Mouse (Mus musculus) liver, postnatal 0 days (tissue): ENCODE measurements around the gene Tet1. TPM values are rescaled to one million over a fixed set of nuclear protein-coding genes. Genes with fewer than 3 reads are reported as not detected.

Source experiments
- ATAC-seq: fragments of 200-750 bp; cut with Nextera tagmentation; 2 replicates; pipeline ENCODE4 v1.8.0; 2017; ENCODE audit warnings: mild to moderate bottlenecking, moderate library complexity
- DNase-seq: peaks from one replicate; pipeline ENCODE4 v3.0.0-alpha.2; 2016
- H3K27ac ChIP-seq: fragments of 300-500 bp; sonication (generic); 2 replicates; pipeline ENCODE4 v1.5.1; 2014; ENCODE audit warnings: antibody characterized with exemption, moderate library complexity, mild to moderate bottlenecking, low read depth
- H3K27me3 ChIP-seq: fragments of 300-500 bp; sonication (generic); 2 replicates; pipeline ENCODE4 v1.6.1; 2014; ENCODE audit warnings: low read length, control low read depth, mixed read lengths; ENCODE audit not compliant: insufficient read depth
- H3K36me3 ChIP-seq: fragments of 300-500 bp; sonication (generic); replicated peaks from 2 replicates; pipeline ENCODE4 v1.6.1; 2014; ENCODE audit warnings: mild to moderate bottlenecking, control low read depth, low read length, moderate library complexity, mixed read lengths; ENCODE audit not compliant: insufficient read depth
- H3K4me1 ChIP-seq: fragments of 300-500 bp; sonication (generic); 2 replicates; pipeline ENCODE4 v1.6.1; 2014; ENCODE audit warnings: antibody characterized with exemption, mild to moderate bottlenecking, control low read depth; ENCODE audit not compliant: insufficient read depth
- H3K4me2 ChIP-seq: fragments of 300-500 bp; sonication (generic); 2 replicates; pipeline ENCODE4 v1.6.1; 2014; ENCODE audit warnings: low read depth, mild to moderate bottlenecking, low read length, moderate library complexity, mixed read lengths
- H3K4me3 ChIP-seq: fragments of 300-500 bp; sonication (generic); 2 replicates; pipeline ENCODE4 v1.5.1; 2014; ENCODE audit warnings: low read depth, low read length
- H3K9ac ChIP-seq: fragments of 300-500 bp; sonication (generic); replicated peaks from 2 replicates; pipeline ENCODE4 v1.6.1; 2014; ENCODE audit warnings: mild to moderate bottlenecking, moderate library complexity
- H3K9me3 ChIP-seq: fragments of 300-500 bp; sonication (generic); 2 replicates; pipeline ENCODE4 v1.6.1; 2016; ENCODE audit warnings: mild to moderate bottlenecking, control low read depth, low read length, mixed read lengths
- CTCF ChIP-seq: sonication (generic); IDR thresholded peaks from 2 replicates; pipeline ENCODE4 v1.5.1; 2016; ENCODE audit warnings: antibody characterized with exemption, low read depth
- EP300 ChIP-seq: IDR thresholded peaks from 2 replicates; pipeline ENCODE4 v1.6.1; 2016; ENCODE audit warnings: antibody characterized with exemption, low read depth, mild to moderate bottlenecking
- WGBS: fragments of 180-500 bp; shearing (Covaris S2); extraction: QIAGEN DNeasy Blood & Tissue Kit; methylation state at CpG from one replicate; pipeline ENCODE4 v1.1.7; 2014; ENCODE audit not compliant: insufficient replicate concordance; 5-methylcytosine and 5-hydroxymethylcytosine counted together
- polyA plus RNA-seq: library from polyadenylated mRNA; unstranded; fragments of >200 nt; fragmentation: Nextera tagmentation; extraction: Ambion mirVana; gene quantifications from 2 replicates; pipeline ENCODE4 v1.2.1, GENCODE M21; 2015

The Tet1 gene
- polyA plus RNA-seq, 1 experiment from 2014 or later, result 0.97 TPM

DNA sequence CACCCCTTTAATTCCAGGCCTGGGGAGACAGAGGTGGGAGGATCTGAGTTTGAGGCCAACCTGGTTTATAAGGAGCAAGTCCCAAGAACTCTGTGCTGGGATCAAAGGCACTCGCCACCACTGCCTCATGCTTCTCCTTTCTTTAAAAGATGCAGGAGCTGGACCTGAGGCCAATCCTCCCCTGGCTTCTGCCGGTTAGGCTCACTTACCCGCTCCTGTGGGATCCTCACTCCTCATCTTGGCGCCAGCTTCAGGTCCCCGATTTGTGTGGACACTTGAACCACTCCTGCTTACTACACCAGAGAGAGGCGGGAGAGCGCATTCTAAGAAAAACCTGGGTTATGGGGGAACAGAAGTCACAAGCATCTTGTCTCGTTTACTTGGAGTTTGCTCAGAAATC is 7.0 kb downstream of the Tet1 start:
- H3K4me2 ChIP-seq, result no peak overlapping the region
- no peaks in the 10 kb centered on the region for H3K9me3 ChIP-seq
- H3K27me3 ChIP-seq, result no peaks in the 10 kb centered on the region
- no peaks in the 10 kb centered on the region for H3K36me3 ChIP-seq
- no peak for TF ChIP-seq CTCF
- no peak for TF ChIP-seq EP300
- DNase-seq, result no peak
- no peak overlapping the region for H3K27ac ChIP-seq
- H3K9ac ChIP-seq, result no peak overlapping the region
- WGBS, result 50% methylated on average over 8 of the region's 8 CpGs
- no peaks in the 10 kb centered on the region for H3K4me1 ChIP-seq
- ATAC-seq, result no peak
- no peak overlapping the region for H3K4me3 ChIP-seq

DNA sequence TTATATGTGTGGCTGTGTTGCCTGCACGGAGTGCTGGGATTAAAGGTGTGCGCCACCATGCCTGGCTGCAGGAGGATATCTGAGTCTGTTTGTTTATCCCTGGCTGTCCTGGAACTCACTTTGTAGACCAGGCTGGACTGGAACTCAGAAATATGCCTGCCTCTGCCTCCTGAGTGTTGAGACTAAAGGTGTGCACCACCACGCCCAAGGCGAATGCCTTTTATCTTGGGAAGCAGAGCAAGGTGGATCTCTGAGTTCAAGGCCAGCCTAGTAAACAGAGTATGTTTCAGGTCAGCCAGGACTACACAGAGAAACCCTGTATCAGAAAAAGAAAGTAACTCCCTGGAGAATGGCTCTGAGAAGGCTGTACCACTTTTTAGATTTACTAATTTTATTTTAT is 8.7 kb downstream of the Tet1 start:
- TF ChIP-seq EP300 (no peak), CTCF (no peak)
- H3K9me3 ChIP-seq, result no peaks in the 10 kb centered on the region
- 88% methylated on average over 4 of the region's 4 CpGs for WGBS

DNA sequence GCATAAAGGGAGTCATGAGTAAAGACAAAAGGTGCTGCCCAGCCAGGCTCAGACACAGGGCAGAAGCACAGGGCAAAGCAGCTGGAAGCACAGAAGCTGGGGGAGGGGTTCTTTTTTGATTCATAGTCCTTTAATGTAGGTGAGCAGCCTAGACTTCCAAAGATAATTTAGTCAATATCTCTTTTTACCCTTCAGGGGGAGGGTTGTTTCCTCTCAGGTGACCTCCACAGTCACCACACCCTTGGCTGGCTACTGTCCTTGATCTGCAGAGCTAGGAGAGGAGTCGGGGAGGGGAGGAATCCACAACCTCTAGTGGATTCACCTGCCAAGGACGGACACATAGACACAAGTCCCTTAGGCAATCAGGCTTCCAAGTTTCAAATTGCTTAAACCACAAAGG is 10.7 kb downstream of the Tet1 start:
- Histone ChIP-seq H3K4me2 (no peak overlapping the region), H3K9ac (no peak overlapping the region), H3K36me3 (no peaks in the 10 kb centered on the region), H3K4me1 (no peaks in the 10 kb centered on the region), H3K27ac (no peak overlapping the region), H3K27me3 (no peaks in the 10 kb centered on the region), H3K9me3 (no peaks in the 10 kb centered on the region), H3K4me3 (no peak overlapping the region)
- 72% methylated on average over 2 of the region's 2 CpGs for WGBS
- ATAC-seq, result no peak
- TF ChIP-seq CTCF, result no peak
- no peak for TF ChIP-seq EP300
- DNase-seq, result no peak

More for the DNA sequence above, 8.7 kb downstream of the Tet1 start:
- Histone ChIP-seq H3K9ac (no peak overlapping the region), H3K36me3 (no peaks in the 10 kb centered on the region), H3K4me2 (no peak overlapping the region), H3K4me1 (no peaks in the 10 kb centered on the region), H3K4me3 (no peak overlapping the region), H3K27ac (no peak overlapping the region), H3K27me3 (no peaks in the 10 kb centered on the region)
- no peak for ATAC-seq
- no peak for DNase-seq

DNA sequence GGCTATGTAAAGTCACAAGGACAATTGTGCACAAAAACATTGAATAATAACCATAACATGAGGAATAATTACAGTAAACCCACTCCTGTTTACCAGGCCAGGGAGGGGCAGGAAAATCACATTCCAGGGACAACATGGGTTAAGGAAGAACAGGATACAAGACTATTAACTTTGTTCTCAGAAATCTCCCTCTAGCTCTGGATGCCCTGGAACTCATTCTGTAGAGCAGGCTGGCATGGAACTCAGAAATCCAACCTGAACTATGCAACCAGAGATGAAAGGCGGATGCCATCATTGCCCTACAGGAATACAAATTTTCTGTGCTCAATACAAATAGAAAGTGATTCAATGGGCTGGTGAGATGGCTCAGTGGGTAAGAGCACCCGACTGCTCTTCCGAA is 11.4 kb downstream of the Tet1 start:
- no peaks in the 10 kb centered on the region for H3K9me3 ChIP-seq
- no peak overlapping the region for H3K4me2 ChIP-seq
- H3K27me3 ChIP-seq, result no peaks in the 10 kb centered on the region
- no peak overlapping the region for H3K9ac ChIP-seq
- no peak overlapping the region for H3K4me3 ChIP-seq
- H3K27ac ChIP-seq, result no peak overlapping the region
- no peaks in the 10 kb centered on the region for H3K36me3 ChIP-seq
- no peak for DNase-seq
- TF ChIP-seq EP300 (no peak), CTCF (no peak)
- no peaks in the 10 kb centered on the region for H3K4me1 ChIP-seq
- no peak for ATAC-seq
- 98% methylated on average over 3 of the region's 3 CpGs for WGBS

DNA sequence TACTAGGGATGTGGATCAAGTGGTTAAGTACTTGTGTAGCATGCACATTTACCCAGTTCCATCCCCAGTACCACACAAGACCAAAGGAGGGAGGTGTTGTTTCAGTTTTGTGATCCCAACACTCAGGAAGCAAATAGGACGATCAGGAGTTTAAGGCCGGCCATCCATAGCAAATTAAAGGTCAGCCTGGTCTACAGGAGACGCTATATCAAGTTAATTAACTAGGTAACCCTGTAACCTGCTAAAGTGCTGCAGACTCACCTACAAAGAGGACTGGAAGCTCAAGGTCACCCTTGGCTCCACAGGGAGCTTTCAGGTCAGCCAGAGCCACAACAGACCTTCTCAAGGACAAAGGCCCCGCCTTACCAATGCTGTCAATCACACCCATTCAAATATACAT is 12.0 kb downstream of the Tet1 start:
- no peaks in the 10 kb centered on the region for H3K36me3 ChIP-seq
- no peak for ATAC-seq
- H3K4me2 ChIP-seq, result no peak overlapping the region
- DNase-seq, result no peak
- 72% methylated on average over 4 of the region's 4 CpGs for WGBS
- H3K27ac ChIP-seq, result no peak overlapping the region
- no peaks in the 10 kb centered on the region for H3K9me3 ChIP-seq
- H3K9ac ChIP-seq, result no peak overlapping the region
- H3K4me1 ChIP-seq, result no peaks in the 10 kb centered on the region
- H3K27me3 ChIP-seq, result no peaks in the 10 kb centered on the region
- H3K4me3 ChIP-seq, result no peak overlapping the region
- TF ChIP-seq CTCF (peak; percentile 35; the same call in 1 of the 2 replicates), EP300 (no peak)

DNA sequence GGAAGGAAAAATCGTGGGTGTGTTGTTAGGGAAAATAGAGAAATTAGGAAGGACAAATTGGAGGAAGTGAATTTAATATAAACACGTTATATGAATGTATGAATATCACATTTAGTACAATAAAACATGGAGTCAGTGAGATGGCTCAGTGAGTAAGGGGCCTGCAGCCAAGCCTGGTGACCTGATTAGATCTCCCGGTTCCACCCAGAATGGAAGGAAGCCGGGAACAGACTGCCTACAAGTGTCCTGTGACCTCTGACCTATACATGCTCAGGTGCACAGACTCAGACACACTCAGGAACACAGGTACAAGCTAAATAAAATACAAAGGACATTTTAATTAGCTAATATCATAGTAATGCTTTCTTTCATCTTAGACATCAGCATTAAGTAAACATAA is 12.8 kb downstream of the Tet1 start:
- DNase-seq, result no peak
- Histone ChIP-seq H3K27me3 (no peaks in the 10 kb centered on the region), H3K4me2 (no peak overlapping the region), H3K27ac (no peak overlapping the region), H3K9ac (no peak overlapping the region), H3K36me3 (no peaks in the 10 kb centered on the region), H3K9me3 (no peaks in the 10 kb centered on the region), H3K4me3 (no peak overlapping the region), H3K4me1 (no peaks in the 10 kb centered on the region)
- no peak for ATAC-seq
- no peak for TF ChIP-seq EP300
- no peak for TF ChIP-seq CTCF
- 61% methylated on average over 4 of the region's 4 CpGs for WGBS

DNA sequence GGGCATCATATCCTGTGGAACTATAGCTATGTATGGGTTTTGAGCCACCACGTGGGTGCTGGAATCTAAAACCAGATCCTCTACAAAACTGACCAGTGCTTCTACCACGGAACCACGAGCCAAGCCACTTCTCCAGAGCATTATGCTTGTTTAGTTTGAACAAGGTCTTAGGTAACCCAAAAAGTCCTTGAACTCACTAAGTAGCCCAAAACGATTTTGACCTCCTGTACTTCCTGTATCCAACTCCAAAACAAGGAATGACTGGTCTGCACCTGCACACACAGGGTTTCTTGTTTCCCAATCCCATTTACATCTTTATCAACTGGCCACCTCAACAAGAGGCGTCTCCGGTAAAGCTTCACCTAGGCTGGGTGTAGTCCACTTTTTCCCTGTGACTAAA is 13.4 kb downstream of the Tet1 start:
- H3K4me1 ChIP-seq, result no peaks in the 10 kb centered on the region
- no peak overlapping the region for H3K4me2 ChIP-seq
- DNase-seq (no peak), ATAC-seq (no peak)
- H3K9ac ChIP-seq, result no peak overlapping the region
- H3K36me3 ChIP-seq, result no peaks in the 10 kb centered on the region
- TF ChIP-seq EP300 (no peak), CTCF (no peak)
- H3K4me3 ChIP-seq, result no peak overlapping the region
- H3K27me3 ChIP-seq, result no peaks in the 10 kb centered on the region
- no peak overlapping the region for H3K27ac ChIP-seq
- no peaks in the 10 kb centered on the region for H3K9me3 ChIP-seq
- 55% methylated on average over 6 of the region's 6 CpGs for WGBS
